Mouse (Mus musculus) neural tube, embryonic 13.5 days (tissue): Measurements from ENCODE around the gene Ift80. TPM values are rescaled to one million over a fixed set of nuclear protein-coding genes. Genes with fewer than 3 reads are reported as not detected.

Experiments used
- ATAC-seq: fragments of 200-750 bp; cut with Nextera tagmentation; 2 replicates; pipeline ENCODE4 v1.8.0; 2017; ENCODE audit warnings: low read depth, mild to moderate bottlenecking, moderate TSS enrichment, moderate library complexity
- H3K27ac ChIP-seq: fragments of 300-500 bp; sonication (generic); replicated peaks from 2 replicates; pipeline ENCODE4 v1.5.1; 2015; ENCODE audit warnings: moderate library complexity, mild to moderate bottlenecking, inconsistent platforms
- H3K27me3 ChIP-seq: fragments of 300-500 bp; sonication (generic); 2 replicates; pipeline ENCODE4 v1.6.1; 2015; ENCODE audit warnings: mild to moderate bottlenecking, inconsistent platforms
- H3K36me3 ChIP-seq: fragments of 300-500 bp; sonication (generic); 2 replicates; pipeline ENCODE4 v1.6.1; 2015; ENCODE audit warnings: mild to moderate bottlenecking, inconsistent platforms
- H3K4me1 ChIP-seq: fragments of 300-500 bp; sonication (generic); replicated peaks from 2 replicates; pipeline ENCODE4 v1.6.1; 2015; ENCODE audit warnings: inconsistent platforms
- H3K4me2 ChIP-seq: fragments of 300-500 bp; sonication (generic); 2 replicates; pipeline ENCODE4 v1.6.1; 2015; ENCODE audit warnings: inconsistent platforms, mild to moderate bottlenecking, moderate library complexity
- H3K4me3 ChIP-seq: fragments of 300-500 bp; sonication (generic); 2 replicates; pipeline ENCODE4 v1.5.1; 2015; ENCODE audit warnings: mild to moderate bottlenecking, inconsistent platforms
- H3K9ac ChIP-seq: fragments of 300-500 bp; sonication (generic); 2 replicates; pipeline ENCODE4 v1.6.1; 2015; ENCODE audit warnings: moderate library complexity, mild to moderate bottlenecking, inconsistent platforms
- H3K9me3 ChIP-seq: fragments of 300-500 bp; sonication (generic); 2 replicates; pipeline ENCODE4 v1.6.1; 2016; ENCODE audit warnings: inconsistent platforms
- WGBS: fragments of 180-500 bp; shearing (Covaris S2); methylation state at CpG from one replicate; pipeline ENCODE4 v1.1.7; 2015; 5-methylcytosine and 5-hydroxymethylcytosine counted together
- polyA plus RNA-seq: library from polyadenylated mRNA; unstranded; fragments of >200 nt; fragmentation: Nextera tagmentation; extraction: Ambion mirVana; gene quantifications from 2 replicates; pipeline ENCODE4 v1.2.1, GENCODE M21; 2015

Gene Ift80
- polyA plus RNA-seq, 1 experiment from 2014 or later = 10.1 TPM

DNA sequence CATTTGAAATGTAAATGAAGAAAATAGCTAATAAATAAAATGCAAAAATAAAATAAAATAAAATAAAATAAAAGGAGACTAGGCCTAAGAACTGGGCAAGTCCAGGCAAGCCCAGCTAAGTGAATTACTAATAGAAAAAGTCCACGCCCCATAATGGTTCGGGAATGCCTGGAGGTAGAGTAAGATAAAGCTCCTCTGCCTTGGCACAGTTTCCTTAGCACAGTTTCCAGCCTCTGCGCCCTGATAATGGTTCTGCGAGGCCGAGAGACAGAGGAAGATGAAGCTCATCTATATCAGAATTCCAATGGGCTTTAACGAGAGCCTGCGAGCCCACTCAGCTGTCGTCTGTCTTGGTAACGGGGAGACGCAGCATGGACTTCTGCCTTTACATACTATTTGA, 25.2 kb downstream of the Ift80 start:
- Histone ChIP-seq H3K4me1 (no peaks in the 10 kb centered on the region), H3K27ac (no peak overlapping the region), H3K27me3 (no peaks in the 10 kb centered on the region), H3K4me3 (no peak overlapping the region), H3K4me2 (no peak overlapping the region), H3K36me3 (peaks cover 4% of the 10 kb centered on the region; the same call in 1 of the 2 replicates), H3K9ac (no peak overlapping the region), H3K9me3 (no peaks in the 10 kb centered on the region)
- WGBS = 93% methylated on average over 10 of the region's 10 CpGs
- no peak for ATAC-seq

DNA sequence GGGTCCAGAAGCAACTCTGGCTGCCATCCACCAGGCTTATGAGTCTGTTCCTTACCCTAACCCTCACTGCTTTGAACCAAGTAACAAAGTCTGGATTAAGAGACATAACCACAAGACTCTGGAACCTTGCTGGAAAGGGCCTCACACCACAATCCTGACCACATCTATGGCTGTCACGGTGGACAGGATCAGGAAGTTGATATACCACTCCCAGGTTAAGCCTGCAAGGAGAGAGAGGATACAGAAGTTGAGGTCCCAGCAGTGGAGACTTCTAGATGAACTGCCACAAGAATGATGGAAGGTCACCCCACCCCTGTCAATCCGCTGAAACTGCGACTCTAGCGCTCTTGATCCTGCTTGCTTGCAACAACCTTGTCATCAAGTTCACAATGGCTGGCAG, 26.7 kb downstream of the Ift80 start:
- 94% methylated on average over 4 of the region's 4 CpGs for WGBS
- Histone ChIP-seq H3K9me3 (no peaks in the 10 kb centered on the region), H3K4me1 (no peaks in the 10 kb centered on the region), H3K4me2 (no peak overlapping the region), H3K27me3 (no peaks in the 10 kb centered on the region), H3K9ac (no peak overlapping the region), H3K27ac (no peak overlapping the region), H3K36me3 (peaks cover 3% of the 10 kb centered on the region; the same call in 1 of the 2 replicates), H3K4me3 (no peak overlapping the region)
- no peak for ATAC-seq

- ATAC-seq = no peak
- 66% methylated on average over 9 of the region's 9 CpGs for WGBS
- H3K9ac ChIP-seq = no peak overlapping the region
- no peak overlapping the region for H3K27ac ChIP-seq
- H3K4me1 ChIP-seq = no peaks in the 10 kb centered on the region
- H3K9me3 ChIP-seq = no peaks in the 10 kb centered on the region
- H3K4me3 ChIP-seq = no peak overlapping the region
- H3K4me2 ChIP-seq = no peak overlapping the region
- H3K27me3 ChIP-seq = no peaks in the 10 kb centered on the region
- no peaks in the 10 kb centered on the region; the same call in 1 of the 2 replicates for H3K36me3 ChIP-seq
Measured at GRCm38 (mm10) chr3:68975533-68976490, 28.6 kb downstream of the Ift80 start.

DNA sequence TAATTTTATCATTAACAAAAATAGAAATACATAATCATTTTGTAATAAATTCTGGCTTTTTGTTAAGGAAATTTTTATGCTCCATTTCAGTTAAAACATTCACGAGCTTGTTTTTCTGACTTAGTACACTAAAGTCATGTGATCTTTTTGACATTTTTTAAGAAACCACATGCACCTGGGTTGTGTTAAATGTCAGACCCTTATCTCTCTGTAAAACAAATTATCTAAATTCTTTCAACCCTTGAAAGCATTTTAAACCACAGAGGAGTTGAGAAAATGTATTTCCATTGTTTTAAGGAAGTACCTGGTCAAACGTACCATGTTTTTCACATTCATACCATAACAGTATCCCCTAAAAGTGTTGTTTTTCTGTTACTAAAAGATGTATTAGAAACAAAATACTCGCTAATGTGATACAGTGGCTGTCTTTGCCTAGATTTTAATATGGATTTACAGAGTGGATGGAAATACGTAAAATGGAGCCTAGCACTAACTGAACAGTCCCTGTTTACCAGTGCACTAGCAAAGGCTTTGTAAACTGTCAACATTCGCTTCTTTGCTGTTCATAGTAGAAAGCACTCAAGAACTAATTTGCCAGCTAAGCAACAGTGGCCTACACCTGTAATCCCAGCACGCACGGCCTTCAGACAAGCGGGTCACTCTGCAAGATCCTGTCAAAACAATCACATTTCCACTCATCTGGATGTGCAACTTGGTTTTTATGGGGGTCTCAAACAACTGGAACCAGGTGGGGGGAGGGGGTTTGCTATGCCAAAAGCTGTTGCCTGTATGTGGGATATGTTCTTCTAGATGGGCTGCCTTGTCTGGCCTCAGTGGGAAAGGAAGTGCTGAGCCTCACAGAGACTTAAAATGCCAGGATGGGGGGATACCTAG, 29.5 kb downstream of the Ift80 start:
- Histone ChIP-seq H3K27ac (no peak overlapping the region), H3K4me3 (no peak overlapping the region), H3K36me3 (no peaks in the 10 kb centered on the region; the same call in 1 of the 2 replicates), H3K4me2 (no peak overlapping the region), H3K9me3 (no peaks in the 10 kb centered on the region), H3K27me3 (no peaks in the 10 kb centered on the region), H3K9ac (no peak overlapping the region), H3K4me1 (no peaks in the 10 kb centered on the region)
- ATAC-seq = no peak
- WGBS = 95% methylated on average over 8 of the region's 8 CpGs

GRCm38 (mm10) chr3:68973574-68973973, 30.8 kb downstream of the Ift80 start:
- H3K4me2 ChIP-seq = no peak overlapping the region
- no peaks in the 10 kb centered on the region for H3K27me3 ChIP-seq
- no peak overlapping the region for H3K27ac ChIP-seq
- no peak for ATAC-seq
- H3K9me3 ChIP-seq = no peaks in the 10 kb centered on the region
- no peak overlapping the region for H3K4me3 ChIP-seq
- H3K36me3 ChIP-seq = peaks cover 4% of the 10 kb centered on the region; the same call in 1 of the 2 replicates
- no peak overlapping the region for H3K9ac ChIP-seq
- no peaks in the 10 kb centered on the region for H3K4me1 ChIP-seq
- 68% methylated on average over 1 of the region's 1 CpGs for WGBS

DNA sequence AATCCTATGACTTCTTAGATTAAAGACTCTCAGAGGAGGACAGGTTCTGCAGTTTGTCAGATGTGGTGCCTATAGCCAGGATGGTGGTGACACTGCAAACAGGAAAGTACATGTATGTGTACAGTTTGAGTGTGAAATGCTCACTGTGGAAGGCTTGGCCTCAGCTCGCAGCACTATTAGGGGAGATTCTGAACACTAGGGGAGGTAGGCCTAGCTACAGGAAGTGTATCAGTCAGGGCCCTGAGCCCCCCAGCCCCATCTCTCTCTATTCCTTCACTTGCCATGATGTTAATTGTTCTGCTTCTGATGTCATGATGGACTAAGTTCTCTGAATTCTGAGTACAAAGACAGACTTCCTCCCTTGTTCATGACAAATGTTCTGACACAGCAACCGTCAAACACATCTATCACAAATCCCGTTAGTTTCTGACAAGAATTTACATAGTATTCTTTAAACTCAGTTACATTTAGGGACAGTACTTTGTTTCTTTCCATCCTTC, 35.2 kb downstream of the Ift80 start:
- H3K4me1 ChIP-seq = no peaks in the 10 kb centered on the region
- no peak overlapping the region for H3K27ac ChIP-seq
- peaks cover 33% of the 10 kb centered on the region for H3K36me3 ChIP-seq
- no peaks in the 10 kb centered on the region for H3K27me3 ChIP-seq
- no peak for ATAC-seq
- WGBS = 96% methylated on average over 3 of the region's 3 CpGs
- H3K9me3 ChIP-seq = no peaks in the 10 kb centered on the region
- no peak overlapping the region for H3K9ac ChIP-seq
- H3K4me2 ChIP-seq = no peak overlapping the region
- H3K4me3 ChIP-seq = no peak overlapping the region

- WGBS = 93% methylated on average over 6 of the region's 6 CpGs
- no peak overlapping the region for H3K4me2 ChIP-seq
- no peaks in the 10 kb centered on the region for H3K27me3 ChIP-seq
- no peak overlapping the region for H3K9ac ChIP-seq
- H3K27ac ChIP-seq = no peak overlapping the region
- ATAC-seq = no peak
- peaks cover 42% of the 10 kb centered on the region for H3K36me3 ChIP-seq
- H3K4me1 ChIP-seq = no peaks in the 10 kb centered on the region
- no peak overlapping the region for H3K4me3 ChIP-seq
- H3K9me3 ChIP-seq = no peaks in the 10 kb centered on the region
Measured at GRCm38 (mm10) chr3:68967404-68967803, 37.0 kb downstream of the Ift80 start.

DNA sequence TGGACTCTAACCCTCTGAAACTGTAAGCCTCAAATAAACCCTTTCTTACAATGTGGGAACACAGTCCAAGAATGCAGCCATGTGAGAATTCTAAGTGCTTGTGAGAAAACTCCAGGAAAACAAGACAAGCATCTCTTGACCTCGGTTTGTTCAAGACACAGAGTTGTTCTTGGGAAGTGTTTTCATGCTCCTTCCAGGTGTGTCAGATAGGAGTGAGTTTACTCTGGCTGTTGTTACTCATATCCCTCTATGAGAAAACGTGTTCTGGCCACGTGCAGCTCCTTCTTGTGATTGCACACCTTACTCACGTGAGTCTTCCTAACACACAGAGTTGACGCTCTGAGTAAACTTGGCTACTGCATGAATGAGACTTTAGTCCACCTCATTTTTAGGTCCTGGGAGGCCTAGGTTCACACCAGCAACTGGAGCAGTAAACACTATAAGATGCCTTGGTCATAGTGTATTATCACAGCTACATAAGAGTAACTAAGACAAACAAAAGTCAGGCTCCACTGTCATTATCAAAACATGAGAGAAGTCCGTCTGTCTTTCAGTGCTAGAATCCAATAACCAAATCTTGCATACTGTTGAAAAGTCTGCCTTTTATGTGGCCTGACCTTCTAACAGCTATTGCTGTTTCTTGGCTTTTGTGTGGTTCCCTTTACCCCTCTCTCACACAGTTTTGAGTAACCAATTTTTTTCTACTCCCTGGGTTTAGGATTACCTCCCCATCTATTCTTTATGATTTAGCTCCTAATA, 37.7 kb downstream of the Ift80 start:
- H3K36me3 ChIP-seq = peaks cover 47% of the 10 kb centered on the region
- 97% methylated on average over 6 of the region's 6 CpGs for WGBS
- H3K27me3 ChIP-seq = no peaks in the 10 kb centered on the region
- no peaks in the 10 kb centered on the region for H3K9me3 ChIP-seq
- no peak overlapping the region for H3K9ac ChIP-seq
- ATAC-seq = no peak
- no peaks in the 10 kb centered on the region for H3K4me1 ChIP-seq
- no peak overlapping the region for H3K4me2 ChIP-seq
- H3K27ac ChIP-seq = no peak overlapping the region
- no peak overlapping the region for H3K4me3 ChIP-seq

DNA sequence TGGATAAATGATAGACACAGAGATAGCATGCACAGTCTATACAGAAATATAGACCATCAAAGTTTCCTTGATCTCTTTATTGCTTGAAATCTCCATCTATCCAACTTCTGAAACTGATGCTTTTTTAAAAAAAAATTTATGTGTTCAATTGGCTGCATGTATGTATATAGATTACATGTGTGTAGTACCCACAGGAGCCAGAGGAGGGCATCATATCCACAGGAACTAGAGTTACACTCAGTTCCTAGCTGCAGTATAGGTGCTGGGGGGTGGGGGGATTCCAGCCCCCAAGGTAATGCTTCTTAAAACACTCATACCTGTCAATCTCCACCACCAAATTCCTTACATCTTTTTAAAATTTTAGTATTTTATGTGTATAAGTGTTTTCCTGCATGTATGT, 39.7 kb downstream of the Ift80 start:
- H3K36me3 ChIP-seq = peaks cover 62% of the 10 kb centered on the region
- no peaks in the 10 kb centered on the region for H3K9me3 ChIP-seq
- no peak overlapping the region for H3K4me3 ChIP-seq
- H3K27me3 ChIP-seq = no peaks in the 10 kb centered on the region
- no peak for ATAC-seq
- no peak overlapping the region for H3K4me2 ChIP-seq
- no peak overlapping the region for H3K9ac ChIP-seq
- no peaks in the 10 kb centered on the region for H3K4me1 ChIP-seq
- no peak overlapping the region for H3K27ac ChIP-seq

GRCm38 (mm10) chr3:68957413-68957812, 47.0 kb downstream of the Ift80 start:
- 81% methylated on average over 3 of the region's 3 CpGs for WGBS
- Histone ChIP-seq H3K4me1 (no peaks in the 10 kb centered on the region), H3K27ac (no peak overlapping the region), H3K4me2 (no peak overlapping the region), H3K4me3 (no peak overlapping the region), H3K27me3 (no peaks in the 10 kb centered on the region), H3K36me3 (peaks cover 20% of the 10 kb centered on the region), H3K9ac (no peak overlapping the region), H3K9me3 (no peaks in the 10 kb centered on the region)
- no peak for ATAC-seq

GRCm38 (mm10) chr3:68956454-68956853, 47.9 kb downstream of the Ift80 start:
- no peak for ATAC-seq
- WGBS = 82% methylated on average over 4 of the region's 4 CpGs

More at GRCm38 (mm10) chr3:68956454-68956853, 47.9 kb downstream of the Ift80 start:
- Histone ChIP-seq H3K36me3 (peaks cover 14% of the 10 kb centered on the region), H3K4me1 (no peaks in the 10 kb centered on the region), H3K27ac (no peak overlapping the region), H3K4me2 (no peak overlapping the region), H3K9ac (no peak overlapping the region), H3K27me3 (no peaks in the 10 kb centered on the region), H3K4me3 (no peak overlapping the region), H3K9me3 (no peaks in the 10 kb centered on the region)
